Mouse (Mus musculus) midbrain, embryonic 10.5 days (tissue): Measurements from ENCODE around the gene Ncam1. TPM values are rescaled to one million over a fixed set of nuclear protein-coding genes. Genes with fewer than 3 reads are reported as not detected.

Experiments used
- DNase-seq: peaks from one replicate; pipeline ENCODE4 v3.0.0-alpha.2; 2017; ENCODE audit warnings: low spot score
- H3K27ac ChIP-seq: fragments of 300-500 bp; sonication (generic); replicated peaks from 2 replicates; pipeline ENCODE4 v1.5.1; 2016; ENCODE audit warnings: mild to moderate bottlenecking
- H3K27me3 ChIP-seq: fragments of 300-500 bp; sonication (generic); 2 replicates; pipeline ENCODE4 v1.6.1; 2016; ENCODE audit warnings: low read depth, mild to moderate bottlenecking; ENCODE audit not compliant: poor library complexity, severe bottlenecking
- H3K36me3 ChIP-seq: fragments of 300-500 bp; sonication (generic); 2 replicates; pipeline ENCODE4 v1.6.1; 2016; ENCODE audit warnings: mild to moderate bottlenecking, moderate library complexity
- H3K4me1 ChIP-seq: fragments of 300-500 bp; sonication (generic); 2 replicates; pipeline ENCODE4 v1.6.1; 2016
- H3K4me3 ChIP-seq: fragments of 300-500 bp; sonication (generic); 2 replicates; pipeline ENCODE4 v1.5.1; 2016; ENCODE audit warnings: mild to moderate bottlenecking, moderate library complexity
- H3K9me3 ChIP-seq: fragments of 300-500 bp; sonication (generic); replicated peaks from 2 replicates; pipeline ENCODE4 v1.6.1; 2016; ENCODE audit warnings: mild to moderate bottlenecking
- WGBS: fragments of 180-500 bp; shearing (Covaris S2); methylation state at CpG from one replicate; pipeline ENCODE4 v1.1.7; 2016; 5-methylcytosine and 5-hydroxymethylcytosine counted together
- polyA plus RNA-seq: library from polyadenylated mRNA; unstranded; fragments of >200 nt; fragmentation: Nextera tagmentation; extraction: Ambion mirVana; gene quantifications from 2 replicates; pipeline ENCODE4 v1.2.1, GENCODE M21; 2016

Gene Ncam1
- polyA plus RNA-seq, 1 experiment from 2014 or later, result 48.9 TPM

- 72% methylated on average over 11 of the region's 11 CpGs for WGBS
These were observed 202.9 kb downstream of the Ncam1 start for GRCm38 (mm10) chr9:49595635-49596348.

GRCm38 (mm10) chr9:49594876-49595634, 203.7 kb downstream of the Ncam1 start:
- 49% methylated on average over 7 of the region's 7 CpGs for WGBS
- no peaks in the 10 kb centered on the region for H3K36me3 ChIP-seq
- H3K27ac ChIP-seq, result 0 out of 2 replicates have a peak overlapping the region, but pooled peaks have one; percentile 33
- H3K27me3 ChIP-seq, result no peaks in the 10 kb centered on the region
- H3K4me1 ChIP-seq, result peaks cover 29% of the 10 kb centered on the region
- no peak overlapping the region for H3K4me3 ChIP-seq
- no peak for DNase-seq
- no peaks in the 10 kb centered on the region for H3K9me3 ChIP-seq

More at GRCm38 (mm10) chr9:49595635-49596348, 202.9 kb downstream of the Ncam1 start:
- Histone ChIP-seq H3K4me3 (no peak overlapping the region), H3K4me1 (peaks cover 22% of the 10 kb centered on the region), H3K27me3 (no peaks in the 10 kb centered on the region), H3K9me3 (no peaks in the 10 kb centered on the region), H3K27ac (no peak overlapping the region), H3K36me3 (no peaks in the 10 kb centered on the region)
- DNase-seq, result no peak

GRCm38 (mm10) chr9:49593951-49594536, 204.7 kb downstream of the Ncam1 start:
- 79% methylated on average over 10 of the region's 10 CpGs for WGBS
- Histone ChIP-seq H3K9me3 (no peaks in the 10 kb centered on the region), H3K4me1 (peaks cover 29% of the 10 kb centered on the region), H3K27me3 (no peaks in the 10 kb centered on the region), H3K27ac (no peak overlapping the region), H3K36me3 (no peaks in the 10 kb centered on the region), H3K4me3 (no peak overlapping the region)
- DNase-seq, result no peak

GRCm38 (mm10) chr9:49592006-49592405, 206.7 kb downstream of the Ncam1 start:
- H3K36me3 ChIP-seq, result no peaks in the 10 kb centered on the region
- peaks cover 29% of the 10 kb centered on the region for H3K4me1 ChIP-seq
- WGBS, result 80% methylated on average over 2 of the region's 2 CpGs
- no peak for DNase-seq
- H3K4me3 ChIP-seq, result no peak overlapping the region
- no peaks in the 10 kb centered on the region for H3K27me3 ChIP-seq
- no peaks in the 10 kb centered on the region for H3K9me3 ChIP-seq
- H3K27ac ChIP-seq, result no peak overlapping the region

- H3K4me3 ChIP-seq, result no peak overlapping the region
- DNase-seq, result no peak
- H3K27me3 ChIP-seq, result no peaks in the 10 kb centered on the region
- H3K9me3 ChIP-seq, result no peaks in the 10 kb centered on the region
- H3K36me3 ChIP-seq, result no peaks in the 10 kb centered on the region
- 66% methylated on average over 4 of the region's 4 CpGs for WGBS
- no peak overlapping the region for H3K27ac ChIP-seq
- peaks cover 21% of the 10 kb centered on the region for H3K4me1 ChIP-seq
These were observed 208.5 kb downstream of the Ncam1 start for GRCm38 (mm10) chr9:49590261-49590660.

GRCm38 (mm10) chr9:49577136-49577535, 221.6 kb downstream of the Ncam1 start:
- no peak overlapping the region for H3K4me3 ChIP-seq
- H3K4me1 ChIP-seq, result peaks cover 14% of the 10 kb centered on the region
- H3K27ac ChIP-seq, result no peak overlapping the region
- H3K27me3 ChIP-seq, result no peaks in the 10 kb centered on the region
- whole genome bisulfite sequencing, result 95% methylated on average over 4 of the region's 4 CpGs
- DNase-seq, result no peak
- no peaks in the 10 kb centered on the region for H3K36me3 ChIP-seq
- no peaks in the 10 kb centered on the region for H3K9me3 ChIP-seq

- Histone ChIP-seq H3K4me3 (no peak overlapping the region), H3K4me1 (peaks cover 45% of the 10 kb centered on the region), H3K27me3 (no peaks in the 10 kb centered on the region), H3K9me3 (no peaks in the 10 kb centered on the region), H3K36me3 (peaks cover 16% of the 10 kb centered on the region), H3K27ac (peak overlapping the region; percentile 76)
- DNase-seq, result no peak
- WGBS, result 66% methylated on average over 9 of the region's 9 CpGs
These were observed 226.8 kb downstream of the Ncam1 start for GRCm38 (mm10) chr9:49571695-49572510.

- peak overlapping the region; percentile 76 for H3K27ac ChIP-seq
- WGBS, result 50% methylated on average over 10 of the region's 10 CpGs
- H3K36me3 ChIP-seq, result peaks cover 24% of the 10 kb centered on the region
- peak; percentile 72 for DNase-seq
- peaks cover 45% of the 10 kb centered on the region for H3K4me1 ChIP-seq
- H3K4me3 ChIP-seq, result peak overlapping the region; percentile 18; the same call in 1 of the 2 replicates
- H3K9me3 ChIP-seq, result no peaks in the 10 kb centered on the region
- no peaks in the 10 kb centered on the region for H3K27me3 ChIP-seq
These were observed 227.7 kb downstream of the Ncam1 start for GRCm38 (mm10) chr9:49570731-49571694.

- DNase-seq, result no peak
- H3K9me3 ChIP-seq, result no peaks in the 10 kb centered on the region
- H3K36me3 ChIP-seq, result peaks cover 28% of the 10 kb centered on the region
- H3K4me3 ChIP-seq, result 0 out of 2 replicates have a peak overlapping the region, but pooled peaks have one; percentile 18
- WGBS, result 45% methylated on average over 7 of the region's 7 CpGs
- H3K4me1 ChIP-seq, result peaks cover 45% of the 10 kb centered on the region
- peak overlapping the region; percentile 76 for H3K27ac ChIP-seq
- no peaks in the 10 kb centered on the region for H3K27me3 ChIP-seq
These were observed 228.6 kb downstream of the Ncam1 start for GRCm38 (mm10) chr9:49570033-49570660.

GRCm38 (mm10) chr9:49565846-49566245, 232.9 kb downstream of the Ncam1 start:
- WGBS, result 84% methylated on average over 2 of the region's 2 CpGs
- Histone ChIP-seq H3K27me3 (no peaks in the 10 kb centered on the region), H3K4me1 (peaks cover 19% of the 10 kb centered on the region), H3K27ac (no peak overlapping the region), H3K4me3 (no peak overlapping the region), H3K36me3 (peaks cover 47% of the 10 kb centered on the region), H3K9me3 (no peaks in the 10 kb centered on the region)
- no peak for DNase-seq

- Histone ChIP-seq H3K36me3 (peaks cover 29% of the 10 kb centered on the region), H3K27ac (no peak overlapping the region), H3K4me1 (no peaks in the 10 kb centered on the region), H3K4me3 (no peak overlapping the region), H3K27me3 (no peaks in the 10 kb centered on the region), H3K9me3 (no peaks in the 10 kb centered on the region)
- no peak for DNase-seq
- 88% methylated on average over 2 of the region's 2 CpGs for WGBS
These were observed 239.8 kb downstream of the Ncam1 start for GRCm38 (mm10) chr9:49558941-49559340.
